8 mouse cellular contexts compared by ENCODE assay signal in the genomic region with DNA sequence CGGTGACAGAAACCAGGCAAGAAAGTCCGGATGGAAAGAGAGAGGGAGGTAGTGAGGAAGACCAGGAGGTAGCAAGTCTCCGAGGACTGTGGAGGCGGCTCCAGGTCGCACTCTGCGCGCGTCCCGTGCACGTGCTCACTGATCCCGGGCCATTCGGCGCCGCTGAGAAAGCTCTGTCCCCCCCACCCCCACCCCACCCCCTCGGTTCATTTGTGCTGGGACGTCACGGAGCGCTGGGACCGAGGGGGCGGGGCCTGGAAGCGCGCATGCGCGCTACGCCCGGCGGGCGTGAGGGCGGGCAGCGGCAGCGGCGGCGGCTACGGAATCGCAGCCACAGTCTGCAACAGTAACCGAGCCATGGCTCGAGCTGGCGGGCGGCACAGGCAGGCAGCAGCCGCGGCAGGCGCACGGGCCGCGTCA. TPM values are rescaled to one million over a fixed set of nuclear protein-coding genes. Genes with fewer than 3 reads are reported as not detected.
A peak's percentile ranks its signal among the peaks of the same experiment; 100 is the strongest.
DNase-seq lines count a peak whose midpoint lies in the region; ATAC-seq and TF ChIP-seq lines count a peak whose summit lies in the region.

Onecut1 (plus strand) TSS at position 361 of the 420 bp plus-strand sequence.

- H3K9me3 ChIP-seq in ES-Bruce4 (replicated peaks; ENCODE audit: control insufficient read depth, insufficient read depth, low read length, poor library complexity, severe bottlenecking): no peaks in the 10 kb centered on the region
- no peaks in the 10 kb centered on the region for H3K9me3 ChIP-seq in embryonic facial prominence, embryonic 13.5 days
- no peaks in the 10 kb centered on the region for H3K9me3 ChIP-seq in hindbrain, embryonic 12.5 days (replicated peaks)
- no peaks in the 10 kb centered on the region for H3K9me3 ChIP-seq in liver, embryonic 16.5 days (replicated peaks; ENCODE audit: control insufficient read depth, low read length)

- peak within 1 kb of the TSS; percentile 58 for H3K9ac ChIP-seq in ES-Bruce4 (ENCODE audit: low read depth, poor library complexity, severe bottlenecking)
- H3K9ac ChIP-seq in embryonic facial prominence, embryonic 13.5 days: peak within 1 kb of the TSS; percentile 63
- peak within 1 kb of the TSS; percentile 72 for H3K9ac ChIP-seq in hindbrain, embryonic 12.5 days
- H3K9ac ChIP-seq in liver, embryonic 16.5 days (ENCODE audit: low read depth, low read length): peak within 1 kb of the TSS; percentile 60

- no peak for TF ChIP-seq CTCF in ES-Bruce4 (IDR thresholded peaks at IDR 0.05; ENCODE audit: low read depth, low read length)

- peak within 1 kb of the TSS; percentile 92 for H3K4me2 ChIP-seq in embryonic facial prominence, embryonic 13.5 days
- H3K4me2 ChIP-seq in hindbrain, embryonic 12.5 days (replicated peaks): peak within 1 kb of the TSS; percentile 76
- H3K4me2 ChIP-seq in liver, embryonic 16.5 days (ENCODE audit: low read depth, low read length): peak within 1 kb of the TSS; percentile 53

- no peak for TF ChIP-seq EP300 in ES-Bruce4 (IDR thresholded peaks at IDR 0.05; ENCODE audit: insufficient read depth, low read depth, low read length)

- peak within 1 kb of the TSS; percentile 71 for H3K4me3 ChIP-seq in ES-Bruce4 (ENCODE audit: low read depth, low read length)
- peak within 1 kb of the TSS; percentile 53 for H3K4me3 ChIP-seq in embryonic facial prominence, embryonic 13.5 days
- H3K4me3 ChIP-seq in hindbrain, embryonic 12.5 days: peak within 1 kb of the TSS; percentile 50
- peak within 1 kb of the TSS; percentile 60 for H3K4me3 ChIP-seq in liver, embryonic 16.5 days (ENCODE audit: low read depth, low read length)

- WGBS in embryonic facial prominence, embryonic 13.5 days: under 1% methylated on average over 45 of the region's 45 CpGs
- WGBS in hindbrain, embryonic 12.5 days: under 1% methylated on average over 44 of the region's 45 CpGs
- WGBS in liver, embryonic 16.5 days (ENCODE audit: insufficient replicate concordance): 1% methylated on average over 42 of the region's 45 CpGs

- peaks cover 2% of the 10 kb centered on the region for H3K4me1 ChIP-seq in ES-Bruce4 (ENCODE audit: control insufficient read depth, insufficient read depth, low read length)
- peaks cover 26% of the 10 kb centered on the region for H3K4me1 ChIP-seq in embryonic facial prominence, embryonic 13.5 days
- H3K4me1 ChIP-seq in hindbrain, embryonic 12.5 days: peaks cover 36% of the 10 kb centered on the region
- no peaks in the 10 kb centered on the region for H3K4me1 ChIP-seq in liver, embryonic 16.5 days (ENCODE audit: control insufficient read depth, low read depth, low read length)

- DNase-seq in cerebellum, postnatal 36 days: peak; percentile 36 to 53
- DNase-seq in cerebellum, adult 18-20 months: no peak
- peak; percentile 70 for DNase-seq in retina, postnatal 7 days (ENCODE audit: low read depth, low spot score)
- no peak for DNase-seq in frontal cortex, adult 2 months (ENCODE audit: extremely low spot score in 1 of 2, low spot score in 1 of 2)

- peaks cover 17% of the 10 kb centered on the region for H3K27me3 ChIP-seq in ES-Bruce4 (ENCODE audit: control insufficient read depth, insufficient read depth, low read length, poor library complexity, severe bottlenecking)
- H3K27me3 ChIP-seq in embryonic facial prominence, embryonic 13.5 days: peaks cover 100% of the 10 kb centered on the region
- peaks cover 95% of the 10 kb centered on the region for H3K27me3 ChIP-seq in hindbrain, embryonic 12.5 days
- H3K27me3 ChIP-seq in liver, embryonic 16.5 days (ENCODE audit: control insufficient read depth, insufficient read depth, low read depth, low read length): peaks cover 92% of the 10 kb centered on the region

- no peaks in the 10 kb centered on the region for H3K36me3 ChIP-seq in ES-Bruce4 (ENCODE audit: control insufficient read depth, insufficient read depth, low read length, poor library complexity, severe bottlenecking)
- H3K36me3 ChIP-seq in embryonic facial prominence, embryonic 13.5 days: no peaks in the 10 kb centered on the region
- H3K36me3 ChIP-seq in hindbrain, embryonic 12.5 days: no peaks in the 10 kb centered on the region
- H3K36me3 ChIP-seq in liver, embryonic 16.5 days (ENCODE audit: control insufficient read depth, insufficient read depth): no peaks in the 10 kb centered on the region

- no peak for TF ChIP-seq POLR2A in ES-Bruce4 (IDR thresholded peaks at IDR 0.05; ENCODE audit: insufficient read depth, low read length)

- ATAC-seq in embryonic facial prominence, embryonic 13.5 days (ENCODE audit: insufficient number of reproducible peaks, insufficient read depth, low FRiP score, low TSS enrichment, low read depth): 0 out of 2 replicates have a peak, but pooled peaks have one; percentile 32
- peak; percentile 66 for ATAC-seq in hindbrain, embryonic 12.5 days (ENCODE audit: low FRiP score)
- ATAC-seq in liver, embryonic 16.5 days (ENCODE audit: low read depth): peak; percentile 70

- H3K27ac ChIP-seq in ES-Bruce4 (ENCODE audit: insufficient read depth, low read length): no peak within 1 kb of the TSS
- no peak within 1 kb of the TSS for H3K27ac ChIP-seq in embryonic facial prominence, embryonic 13.5 days
- peak within 1 kb of the TSS; percentile 78 for H3K27ac ChIP-seq in hindbrain, embryonic 12.5 days
- no peak within 1 kb of the TSS; the same call in 1 of the 2 replicates for H3K27ac ChIP-seq in liver, embryonic 16.5 days (ENCODE audit: low read length)

RNA-seq across cellular contexts. Expression of gene Onecut1, which starts in this region (rescaled TPM):
- polyA plus RNA-seq in ES-Bruce4 (2011; ENCODE audit: insufficient read depth, insufficient read length, low read depth, missing spikeins): 0.44 TPM in 1 of 2 replicates, not detected in the other
- not detected in 2 replicates for polyA plus RNA-seq in embryonic facial prominence, embryonic 13.5 days (2015; fragmentation: Nextera tagmentation; extraction: Ambion mirVana)
- 9.3 and 11.7 TPM in 2 replicates for polyA plus RNA-seq in hindbrain, embryonic 12.5 days (2016; fragmentation: Nextera tagmentation; extraction: Ambion mirVana)
- polyA plus RNA-seq in liver, embryonic 16.5 days (2015; fragmentation: Nextera tagmentation; extraction: Ambion mirVana): 2.4 and 2.6 TPM in 2 replicates
- 0.02 TPM in 1 of 2 replicates, not detected in the other for polyA plus RNA-seq in frontal cortex, adult 2 months (2012; rRNA removed)

Comparison
In these comparisons a context has a peak if more than half of its experiments do, and no peak if none do; other contexts are left out.
1. DNase-seq: peak in cerebellum, postnatal 36 days (2 of 2) and retina, postnatal 7 days (single experiment); none in cerebellum, adult 18-20 months (0 of 2) and frontal cortex, adult 2 months (0 of 2).
2. Peak in ATAC-seq, H3K4me3 ChIP-seq, H3K9ac ChIP-seq and H3K4me2 ChIP-seq in embryonic facial prominence, embryonic 13.5 days; RNA of the gene not detected or under 1 TPM.
3. Peak in every context shown above with its lines, with median percentiles within 50 percentile points of each other: H3K4me3 ChIP-seq, H3K9ac ChIP-seq, ATAC-seq and H3K4me2 ChIP-seq.